Mouse (Mus musculus) lung, adult 2 months (tissue): ENCODE data around the gene Frmd5. TPM values are rescaled to one million over a fixed set of nuclear protein-coding genes. Genes with fewer than 3 reads are reported as not detected.
"Not testable (repeated sequence)": the region's sequence is repeated elsewhere in the genome, so short reads cannot be mapped to it uniquely, and the experiment has no call there.

Experiments
- DNase-seq: peaks from one replicate; pipeline ENCODE4 v3.0.0; 2022
- H3K4me1 ChIP-seq: fragments of 200-500 bp; 2 replicates; pipeline ENCODE4 v1.6.1; 2011; ENCODE audit warnings: low read length; ENCODE audit not compliant: control insufficient read depth, insufficient read depth
- H3K4me3 ChIP-seq: fragments of 200-500 bp; replicated peaks from 2 replicates; pipeline ENCODE3; 2011; ENCODE audit warnings: low read depth, mild to moderate bottlenecking, control low read depth, low read length; ENCODE audit errors: extremely low read depth
- CTCF ChIP-seq: fragments of 200-500 bp; IDR thresholded peaks from 2 replicates; pipeline ENCODE4 v1.5.1; 2011; ENCODE audit warnings: mild to moderate bottlenecking, low read length, control low read depth; ENCODE audit not compliant: insufficient read depth
- POLR2A ChIP-seq: fragments of 200-500 bp; IDR thresholded peaks from 2 replicates; pipeline ENCODE4 v1.6.1; 2011; ENCODE audit warnings: low read depth, mild to moderate bottlenecking, control low read depth, low read length, borderline replicate concordance; ENCODE audit errors: extremely low read depth
- WGBS: fragments of 180-500 bp; shearing (Covaris S2); methylation state at CpG from one replicate; pipeline ENCODE4 v1.1.7; 2018; 5-methylcytosine and 5-hydroxymethylcytosine counted together
- polyA plus RNA-seq: library from polyadenylated mRNA; depleted of rRNA; stranded (reverse); fragments of >200 nt; gene quantifications from 2 replicates; pipeline ENCODE4 v1.2.3, GENCODE M21; 2012

Gene Frmd5
- polyA plus RNA-seq, 1 experiment = 5.3 TPM

- Histone ChIP-seq H3K4me1 (no peaks in the 10 kb centered on the region), H3K4me3 (no peak overlapping the region)
- no peak for TF ChIP-seq CTCF
- no peak for TF ChIP-seq POLR2A
- DNase-seq = no peak
- 79% methylated on average over 2 of the region's 2 CpGs for WGBS
Observed at GRCm38 (mm10) chr2:121522006-121522405, 284.9 kb downstream of the Frmd5 start.

GRCm38 (mm10) chr2:121518711-121519110 is 288.2 kb downstream of the Frmd5 start:
- 92% methylated on average over 4 of the region's 4 CpGs for WGBS
- DNase-seq = not testable (repeated sequence)

GRCm38 (mm10) chr2:121518106-121518505 is 288.8 kb downstream of the Frmd5 start:
- H3K4me1 ChIP-seq = no peaks in the 10 kb centered on the region
- TF ChIP-seq CTCF (no peak), POLR2A (no peak)
- 90% methylated on average over 5 of the region's 5 CpGs for WGBS

More at GRCm38 (mm10) chr2:121518711-121519110, 288.2 kb downstream of the Frmd5 start:
- not testable (repeated sequence) for H3K4me1 ChIP-seq, H3K4me3 ChIP-seq

GRCm38 (mm10) chr2:121514211-121514610 is 292.7 kb downstream of the Frmd5 start:
- Histone ChIP-seq H3K4me3 (no peak overlapping the region), H3K4me1 (no peaks in the 10 kb centered on the region; the same call in 1 of the 2 replicates)
- no peak for TF ChIP-seq CTCF
- TF ChIP-seq POLR2A = no peak
- WGBS = 77% methylated on average over 4 of the region's 4 CpGs
- DNase-seq = no peak

More at GRCm38 (mm10) chr2:121518106-121518505, 288.8 kb downstream of the Frmd5 start:
- H3K4me3 ChIP-seq = no peak overlapping the region
- no peak for DNase-seq

- 84% methylated on average over 5 of the region's 5 CpGs for WGBS
- DNase-seq, H3K4me1 ChIP-seq, H3K4me3 ChIP-seq: not testable (repeated sequence)
Observed at GRCm38 (mm10) chr2:121512991-121513765, 293.7 kb downstream of the Frmd5 start.

GRCm38 (mm10) chr2:121511401-121511800 is 295.5 kb downstream of the Frmd5 start:
- TF ChIP-seq CTCF (no peak), POLR2A (no peak)
- no peak for DNase-seq
- Histone ChIP-seq H3K4me1 (no peaks in the 10 kb centered on the region; the same call in none of the 2 replicates), H3K4me3 (no peak overlapping the region)
- WGBS = 84% methylated on average over 8 of the region's 8 CpGs

GRCm38 (mm10) chr2:121509584-121509983 is 297.3 kb downstream of the Frmd5 start:
- Histone ChIP-seq H3K4me3 (peak overlapping the region; percentile 69), H3K4me1 (no peaks in the 10 kb centered on the region; the same call in none of the 2 replicates)
- TF ChIP-seq CTCF = no peak
- TF ChIP-seq POLR2A = no peak
- 24% methylated on average over 16 of the region's 16 CpGs for WGBS
- peak; percentile 76 for DNase-seq

GRCm38 (mm10) chr2:121507951-121508330 is 298.9 kb downstream of the Frmd5 start:
- H3K4me1 ChIP-seq = no peaks in the 10 kb centered on the region; the same call in none of the 2 replicates
- 71% methylated on average over 2 of the region's 2 CpGs for WGBS
- no peak for DNase-seq
- no peak overlapping the region for H3K4me3 ChIP-seq
- no peak for TF ChIP-seq POLR2A
- no peak for TF ChIP-seq CTCF

GRCm38 (mm10) chr2:121507173-121507950 is 299.5 kb downstream of the Frmd5 start:
- WGBS = 2% methylated on average over 12 of the region's 12 CpGs
- no peaks in the 10 kb centered on the region; the same call in none of the 2 replicates for H3K4me1 ChIP-seq
- peak overlapping the region; percentile 37 for H3K4me3 ChIP-seq
- no peak for TF ChIP-seq POLR2A
- TF ChIP-seq CTCF = no peak
- no peak for DNase-seq
